Mouse (Mus musculus) liver, postnatal 0 days (tissue): ENCODE results near the gene Rsad1. TPM values are rescaled to one million over a fixed set of nuclear protein-coding genes. Genes with fewer than 3 reads are reported as not detected.
A peak's percentile ranks its signal among the peaks of the same experiment; 100 is the strongest.

Experiments used
- ATAC-seq: fragments of 200-750 bp; cut with Nextera tagmentation; 2 replicates; pipeline ENCODE4 v1.8.0; 2017; ENCODE audit warnings: mild to moderate bottlenecking, moderate library complexity
- DNase-seq: peaks from one replicate; pipeline ENCODE4 v3.0.0-alpha.2; 2016
- H3K27ac ChIP-seq: fragments of 300-500 bp; sonication (generic); 2 replicates; pipeline ENCODE4 v1.5.1; 2014; ENCODE audit warnings: antibody characterized with exemption, moderate library complexity, mild to moderate bottlenecking, low read depth
- H3K27me3 ChIP-seq: fragments of 300-500 bp; sonication (generic); 2 replicates; pipeline ENCODE4 v1.6.1; 2014; ENCODE audit warnings: low read length, control low read depth, mixed read lengths; ENCODE audit not compliant: insufficient read depth
- H3K36me3 ChIP-seq: fragments of 300-500 bp; sonication (generic); replicated peaks from 2 replicates; pipeline ENCODE4 v1.6.1; 2014; ENCODE audit warnings: mild to moderate bottlenecking, control low read depth, low read length, moderate library complexity, mixed read lengths; ENCODE audit not compliant: insufficient read depth
- H3K4me1 ChIP-seq: fragments of 300-500 bp; sonication (generic); 2 replicates; pipeline ENCODE4 v1.6.1; 2014; ENCODE audit warnings: antibody characterized with exemption, mild to moderate bottlenecking, control low read depth; ENCODE audit not compliant: insufficient read depth
- H3K4me2 ChIP-seq: fragments of 300-500 bp; sonication (generic); 2 replicates; pipeline ENCODE4 v1.6.1; 2014; ENCODE audit warnings: low read depth, mild to moderate bottlenecking, low read length, moderate library complexity, mixed read lengths
- H3K4me3 ChIP-seq: fragments of 300-500 bp; sonication (generic); 2 replicates; pipeline ENCODE4 v1.5.1; 2014; ENCODE audit warnings: low read depth, low read length
- H3K9ac ChIP-seq: fragments of 300-500 bp; sonication (generic); replicated peaks from 2 replicates; pipeline ENCODE4 v1.6.1; 2014; ENCODE audit warnings: mild to moderate bottlenecking, moderate library complexity
- H3K9me3 ChIP-seq: fragments of 300-500 bp; sonication (generic); 2 replicates; pipeline ENCODE4 v1.6.1; 2016; ENCODE audit warnings: mild to moderate bottlenecking, control low read depth, low read length, mixed read lengths
- CTCF ChIP-seq: sonication (generic); IDR thresholded peaks from 2 replicates; pipeline ENCODE4 v1.5.1; 2016; ENCODE audit warnings: antibody characterized with exemption, low read depth
- EP300 ChIP-seq: IDR thresholded peaks from 2 replicates; pipeline ENCODE4 v1.6.1; 2016; ENCODE audit warnings: antibody characterized with exemption, low read depth, mild to moderate bottlenecking
- WGBS: fragments of 180-500 bp; shearing (Covaris S2); extraction: QIAGEN DNeasy Blood & Tissue Kit; methylation state at CpG from one replicate; pipeline ENCODE4 v1.1.7; 2014; ENCODE audit not compliant: insufficient replicate concordance; 5-methylcytosine and 5-hydroxymethylcytosine counted together
- polyA plus RNA-seq: library from polyadenylated mRNA; unstranded; fragments of >200 nt; fragmentation: Nextera tagmentation; extraction: Ambion mirVana; gene quantifications from 2 replicates; pipeline ENCODE4 v1.2.1, GENCODE M21; 2015

Gene Rsad1
- polyA plus RNA-seq, 1 experiment from 2014 or later = 1.9 TPM

DNA sequence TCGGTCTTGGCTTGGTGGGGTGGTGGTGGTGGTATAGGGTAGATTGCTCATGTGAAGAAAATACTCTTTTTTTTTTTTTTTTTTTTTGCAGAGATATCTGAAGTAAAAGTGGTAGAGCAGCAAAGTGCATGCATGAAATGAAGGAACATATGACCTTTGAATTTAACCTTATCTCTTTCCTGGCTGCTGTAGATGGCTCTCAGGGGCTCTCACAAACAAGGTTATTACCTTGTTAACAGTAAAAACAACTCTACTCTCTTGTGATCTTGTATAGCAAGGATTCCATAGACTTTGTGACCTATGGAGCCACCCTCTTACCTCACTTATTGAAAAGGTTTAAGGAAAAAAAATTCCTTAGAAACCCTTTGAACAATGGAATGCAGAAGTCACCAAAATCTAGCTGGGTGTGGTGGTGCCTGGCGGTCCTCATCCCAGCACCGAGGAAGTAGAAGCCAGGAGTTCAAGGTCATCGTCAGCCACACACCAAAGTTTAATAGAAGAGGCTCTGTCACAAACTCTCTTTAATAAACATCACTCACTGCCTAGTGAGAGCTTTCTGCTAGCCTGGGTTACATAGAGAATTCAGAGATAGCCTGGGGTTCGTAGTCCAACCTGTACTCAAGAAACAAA, 31.2 kb upstream of the Rsad1 start:
- H3K36me3 ChIP-seq = no peaks in the 10 kb centered on the region; the same call in 1 of the 2 replicates
- H3K4me2 ChIP-seq = no peak overlapping the region
- no peak overlapping the region for H3K4me3 ChIP-seq
- H3K9me3 ChIP-seq = no peaks in the 10 kb centered on the region
- H3K27ac ChIP-seq = no peak overlapping the region
- H3K27me3 ChIP-seq = no peaks in the 10 kb centered on the region
- no peak for DNase-seq
- 68% methylated on average over 5 of the region's 5 CpGs for WGBS
- no peak overlapping the region for H3K9ac ChIP-seq
- no peak for TF ChIP-seq CTCF
- no peak for TF ChIP-seq EP300
- H3K4me1 ChIP-seq = no peaks in the 10 kb centered on the region
- no peak for ATAC-seq

- DNase-seq = no peak
Observed at GRCm38 (mm10) chr11:94576361-94576760, 27.3 kb upstream of the Rsad1 start.

GRCm38 (mm10) chr11:94575036-94575435, 26.0 kb upstream of the Rsad1 start:
- Histone ChIP-seq H3K4me2 (no peak overlapping the region), H3K27me3 (no peaks in the 10 kb centered on the region), H3K4me3 (no peak overlapping the region), H3K4me1 (no peaks in the 10 kb centered on the region), H3K27ac (no peak overlapping the region), H3K36me3 (peaks cover 2% of the 10 kb centered on the region; the same call in 1 of the 2 replicates), H3K9me3 (no peaks in the 10 kb centered on the region), H3K9ac (no peak overlapping the region)
- DNase-seq = no peak
- no peak for TF ChIP-seq EP300
- TF ChIP-seq CTCF = no peak
- ATAC-seq = no peak
- 56% methylated on average over 2 of the region's 2 CpGs for WGBS

More at GRCm38 (mm10) chr11:94576361-94576760, 27.3 kb upstream of the Rsad1 start:
- Histone ChIP-seq H3K4me1 (no peaks in the 10 kb centered on the region), H3K27ac (no peak overlapping the region), H3K9ac (no peak overlapping the region), H3K4me2 (no peak overlapping the region), H3K4me3 (no peak overlapping the region), H3K36me3 (no peaks in the 10 kb centered on the region; the same call in 1 of the 2 replicates), H3K27me3 (no peaks in the 10 kb centered on the region), H3K9me3 (no peaks in the 10 kb centered on the region)
- WGBS = 80% methylated on average over 9 of the region's 9 CpGs
- no peak for TF ChIP-seq EP300
- TF ChIP-seq CTCF = no peak
- no peak for ATAC-seq

DNA sequence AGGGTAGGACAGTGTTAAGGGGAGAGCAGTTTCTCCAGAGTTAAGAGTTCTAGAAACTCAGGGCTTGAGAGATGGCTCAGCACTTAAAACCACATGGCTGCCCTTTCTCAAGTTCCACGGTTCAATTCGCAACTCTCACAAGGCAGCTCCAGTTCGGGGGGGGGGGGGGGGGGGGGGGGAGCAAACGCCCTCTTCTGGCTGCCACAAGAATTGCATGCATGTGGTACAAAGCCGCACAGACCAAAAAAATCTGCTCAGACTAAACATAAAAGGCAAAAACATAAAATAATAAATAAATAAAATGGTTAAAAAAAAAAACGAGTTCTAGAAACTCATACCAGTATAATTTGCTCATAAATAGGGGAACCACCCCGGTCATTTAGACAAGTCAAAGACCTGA, 25.5 kb upstream of the Rsad1 start:
- no peaks in the 10 kb centered on the region for H3K4me1 ChIP-seq
- peaks cover 2% of the 10 kb centered on the region; the same call in 1 of the 2 replicates for H3K36me3 ChIP-seq
- ATAC-seq (no peak), DNase-seq (no peak)
- WGBS = 44% methylated on average over 3 of the region's 7 CpGs
- H3K4me2 ChIP-seq = no peak overlapping the region
- TF ChIP-seq CTCF = peak; percentile 23; the same call in 1 of the 2 replicates
- TF ChIP-seq EP300 = no peak
- H3K4me3 ChIP-seq = no peak overlapping the region
- H3K9me3 ChIP-seq = no peaks in the 10 kb centered on the region
- no peaks in the 10 kb centered on the region for H3K27me3 ChIP-seq
- H3K27ac ChIP-seq = no peak overlapping the region
- H3K9ac ChIP-seq = no peak overlapping the region

DNA sequence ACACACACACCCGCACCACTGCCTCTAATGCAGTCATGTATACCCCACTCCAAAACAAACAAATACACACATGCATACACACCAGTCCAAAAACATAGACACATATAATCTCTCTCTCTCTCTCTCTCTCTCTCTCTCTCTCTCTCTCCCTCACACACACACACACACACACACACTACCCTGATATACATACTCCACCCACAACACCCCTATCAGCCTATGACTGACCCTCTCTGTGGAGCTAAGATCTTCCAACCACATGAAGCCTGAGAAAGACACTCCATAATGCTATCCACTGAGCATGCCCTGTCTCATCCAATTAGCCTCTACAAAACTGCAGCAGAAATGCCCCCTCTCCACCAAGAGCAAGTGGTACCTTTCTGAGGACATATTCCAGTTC, 22.8 kb upstream of the Rsad1 start:
- TF ChIP-seq EP300 (no peak), CTCF (no peak)
- ATAC-seq = no peak

GRCm38 (mm10) chr11:94570612-94571011, 21.6 kb upstream of the Rsad1 start:
- no peaks in the 10 kb centered on the region for H3K9me3 ChIP-seq
- ATAC-seq (peak; percentile 54), DNase-seq (peak; percentile 41)
- no peak overlapping the region for H3K4me3 ChIP-seq
- H3K27me3 ChIP-seq = no peaks in the 10 kb centered on the region
- H3K4me1 ChIP-seq = no peaks in the 10 kb centered on the region
- no peak overlapping the region for H3K4me2 ChIP-seq
- TF ChIP-seq EP300 (peak; percentile 34; the same call in 1 of the 2 replicates), CTCF (no peak)
- H3K27ac ChIP-seq = no peak overlapping the region
- H3K9ac ChIP-seq = no peak overlapping the region
- WGBS = 23% methylated on average over 9 of the region's 9 CpGs
- peaks cover 2% of the 10 kb centered on the region; the same call in 1 of the 2 replicates for H3K36me3 ChIP-seq

More for the DNA sequence above, 22.8 kb upstream of the Rsad1 start:
- Histone ChIP-seq H3K9ac (no peak overlapping the region), H3K4me3 (no peak overlapping the region), H3K4me2 (no peak overlapping the region), H3K27ac (no peak overlapping the region), H3K36me3 (peaks cover 2% of the 10 kb centered on the region; the same call in 1 of the 2 replicates), H3K4me1 (no peaks in the 10 kb centered on the region), H3K27me3 (no peaks in the 10 kb centered on the region), H3K9me3 (no peaks in the 10 kb centered on the region)
- no peak for DNase-seq
- WGBS = 86% methylated on average over 1 of the region's 1 CpGs
